Mouse (Mus musculus) left cerebral cortex, adult 18-20 months (tissue): ENCODE measurements around the gene Llgl2. TPM values are rescaled to one million over a fixed set of nuclear protein-coding genes. Genes with fewer than 3 reads are reported as not detected.

ENCODE experiments used
- DNase-seq, 2 experiments: peaks; one replicate each; pipeline ENCODE4 v3.0.0; 2021 to 2022; ENCODE audit warnings: low spot score in 2 of 2, mixed read lengths in 1 of 2
- long read RNA-seq, 2 experiments: library from polyadenylated mRNA; stranded (forward); transcript quantifications; one replicate each; pipeline ENCODE4 v2.0.0; 2021
- total RNA-seq, 2 experiments: library from RNA; stranded (reverse); gene quantifications; 2 replicates each; pipeline ENCODE4 v1.2.3; 2021

Gene Llgl2
- 1 to 10 TPM; 3.6 to 4.5 TPM for total RNA-seq
- long read RNA-seq, experiment 1, partial matches to known transcripts, result 1 of 3 reads
- long read RNA-seq, experiment 1, other reads (novel, unspliced or antisense), result 1 of 3 reads
- long read RNA-seq, experiment 2, partial matches to known transcripts, result 0 of 2 reads
- long read RNA-seq, experiment 2, other reads (novel, unspliced or antisense), result 2 of 2 reads

DNA sequence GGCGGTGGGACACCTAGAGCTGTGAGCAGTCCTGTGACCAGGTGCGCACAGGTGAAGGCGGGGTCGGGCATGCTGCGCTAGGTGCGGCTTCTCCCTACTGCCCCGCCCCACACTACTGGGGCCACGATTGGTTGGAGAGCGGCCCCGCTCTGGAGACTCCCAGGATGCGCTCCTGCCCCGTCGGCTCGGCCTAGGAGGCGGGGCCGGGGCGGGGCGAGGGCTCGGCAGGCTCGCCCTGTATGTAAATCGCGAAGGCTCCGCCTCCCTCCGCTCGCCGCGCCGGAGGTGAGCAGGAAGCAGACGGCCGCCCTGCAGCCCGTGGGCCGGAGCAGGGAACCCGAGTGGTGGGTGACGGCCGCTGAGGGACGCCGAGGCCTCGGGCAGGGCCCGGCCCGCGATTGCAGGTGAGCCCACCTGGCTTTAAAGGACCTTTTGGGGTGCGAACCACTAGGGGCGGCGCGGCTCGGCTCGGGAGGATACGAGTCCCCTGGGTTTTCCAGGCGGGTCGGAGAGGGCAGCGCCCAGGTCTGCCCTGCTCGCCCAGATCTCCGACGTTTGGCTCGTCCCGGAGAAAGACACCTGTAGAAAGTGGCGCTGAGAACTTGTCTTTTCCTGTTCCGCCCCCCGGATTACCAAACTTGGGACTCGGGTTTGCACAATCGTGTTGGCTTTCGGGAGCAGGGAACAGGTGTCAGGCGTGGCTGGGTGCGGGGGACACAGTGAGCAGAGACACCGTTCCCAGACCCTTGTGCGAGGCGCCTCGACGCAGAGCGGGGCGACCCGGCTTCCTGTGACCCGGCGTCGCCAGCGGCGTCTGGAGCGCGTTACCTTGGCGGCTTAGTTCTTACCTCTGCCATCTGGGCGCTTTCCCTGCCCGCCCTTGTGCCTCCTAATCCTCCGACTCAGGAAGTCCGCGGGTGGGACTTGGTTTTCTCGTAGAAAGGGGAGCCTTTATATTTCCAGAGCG lies at the start of gene Llgl2:
Gene Llgl2 (plus strand): TSS at position 276 of the 967 bp plus-strand sequence.
- peak; percentile 52 to 66 for DNase-seq

- DNase-seq, result no peak
Measured at GRCm38 (mm10) chr11:115774653-115775052, 49.2 kb upstream of the Llgl2 start.

DNA sequence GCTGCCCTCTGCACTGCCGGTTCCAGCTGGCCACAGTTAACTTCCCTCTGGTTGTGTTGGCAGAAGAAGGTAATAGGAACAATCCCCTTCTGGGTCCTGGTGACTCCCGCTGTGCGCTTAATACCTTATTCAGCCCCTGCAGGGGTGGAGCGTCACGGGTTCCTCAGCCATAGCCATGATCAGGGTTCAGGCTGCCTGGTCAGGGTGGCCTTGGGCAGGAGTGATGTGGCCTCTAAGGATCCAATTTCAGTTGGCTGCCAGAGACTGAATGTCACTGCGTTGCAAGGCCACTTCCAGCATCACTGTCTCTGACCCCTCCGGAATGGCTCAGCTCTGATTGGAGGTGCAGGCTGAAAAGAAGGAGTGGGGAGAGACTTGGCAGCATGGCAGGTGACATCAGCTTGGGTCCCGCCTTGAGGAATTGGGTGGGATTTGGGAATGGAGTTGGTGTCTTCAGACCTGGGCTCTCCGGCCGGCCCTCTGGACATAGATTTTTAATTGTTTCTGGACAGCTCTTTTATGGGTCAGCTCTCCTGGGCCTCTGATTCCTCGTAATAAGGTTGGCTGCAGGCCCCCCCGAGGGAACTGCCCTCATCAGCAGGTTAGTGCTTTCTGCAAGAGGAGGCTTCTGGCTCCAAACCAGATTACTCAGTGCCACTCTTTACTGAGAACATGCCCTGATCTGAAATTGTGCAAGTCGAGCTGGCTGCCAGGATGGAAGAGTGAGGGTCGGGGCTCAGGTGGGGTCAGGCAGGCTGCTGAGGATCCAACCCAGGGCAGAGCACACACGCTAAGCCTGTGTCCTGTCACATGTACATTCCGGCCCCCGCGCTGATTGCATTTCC lies 47.8 kb upstream of the Llgl2 start:
- DNase-seq, result no peak

- DNase-seq, result no peak
Measured at GRCm38 (mm10) chr11:115776954-115777353, 46.9 kb upstream of the Llgl2 start.

DNA sequence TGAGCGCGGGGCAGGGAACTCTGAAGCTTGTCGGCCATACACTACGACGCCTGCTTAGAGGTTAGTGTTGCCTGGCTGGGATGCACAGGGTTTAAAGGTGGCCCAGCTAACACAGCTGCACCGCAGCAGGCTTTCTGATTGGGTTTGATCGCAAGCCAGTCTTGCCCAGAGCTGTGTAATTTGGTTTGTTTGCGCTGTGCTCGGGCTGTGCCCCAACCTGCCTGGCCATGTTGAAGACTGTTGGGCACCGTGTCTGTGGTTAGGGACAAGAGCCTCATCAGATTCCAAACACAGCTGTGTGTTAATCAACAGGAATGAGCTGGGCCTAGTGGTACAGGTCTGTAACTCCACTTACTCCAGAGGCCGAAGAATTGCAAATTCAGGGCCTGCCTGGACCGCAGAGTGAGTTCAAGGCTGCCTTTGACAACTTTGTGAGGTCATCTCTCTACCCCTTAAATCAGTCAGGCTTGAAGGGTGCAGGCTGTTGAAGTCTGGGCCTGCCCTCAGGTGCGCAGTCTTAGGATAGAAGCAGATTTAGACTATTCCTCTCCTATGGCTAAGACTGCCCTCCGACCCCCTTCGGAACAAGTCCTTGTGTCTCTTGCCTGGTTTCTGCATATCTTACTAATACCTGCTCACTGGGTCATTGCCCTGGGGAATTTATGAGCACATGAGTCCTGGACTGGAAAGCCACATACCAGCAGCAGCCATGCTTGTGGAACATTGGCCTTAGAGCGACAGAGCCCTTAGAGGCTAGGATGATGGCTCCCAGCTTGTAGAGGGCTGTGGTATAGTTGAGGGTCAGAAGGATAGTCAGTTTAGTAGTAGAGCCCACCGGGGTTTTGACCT lies 46.1 kb upstream of the Llgl2 start:
- no peak for DNase-seq

- DNase-seq, result peak; percentile 25 to 38
Measured at GRCm38 (mm10) chr11:115779038-115779571, 44.7 kb upstream of the Llgl2 start.

DNA sequence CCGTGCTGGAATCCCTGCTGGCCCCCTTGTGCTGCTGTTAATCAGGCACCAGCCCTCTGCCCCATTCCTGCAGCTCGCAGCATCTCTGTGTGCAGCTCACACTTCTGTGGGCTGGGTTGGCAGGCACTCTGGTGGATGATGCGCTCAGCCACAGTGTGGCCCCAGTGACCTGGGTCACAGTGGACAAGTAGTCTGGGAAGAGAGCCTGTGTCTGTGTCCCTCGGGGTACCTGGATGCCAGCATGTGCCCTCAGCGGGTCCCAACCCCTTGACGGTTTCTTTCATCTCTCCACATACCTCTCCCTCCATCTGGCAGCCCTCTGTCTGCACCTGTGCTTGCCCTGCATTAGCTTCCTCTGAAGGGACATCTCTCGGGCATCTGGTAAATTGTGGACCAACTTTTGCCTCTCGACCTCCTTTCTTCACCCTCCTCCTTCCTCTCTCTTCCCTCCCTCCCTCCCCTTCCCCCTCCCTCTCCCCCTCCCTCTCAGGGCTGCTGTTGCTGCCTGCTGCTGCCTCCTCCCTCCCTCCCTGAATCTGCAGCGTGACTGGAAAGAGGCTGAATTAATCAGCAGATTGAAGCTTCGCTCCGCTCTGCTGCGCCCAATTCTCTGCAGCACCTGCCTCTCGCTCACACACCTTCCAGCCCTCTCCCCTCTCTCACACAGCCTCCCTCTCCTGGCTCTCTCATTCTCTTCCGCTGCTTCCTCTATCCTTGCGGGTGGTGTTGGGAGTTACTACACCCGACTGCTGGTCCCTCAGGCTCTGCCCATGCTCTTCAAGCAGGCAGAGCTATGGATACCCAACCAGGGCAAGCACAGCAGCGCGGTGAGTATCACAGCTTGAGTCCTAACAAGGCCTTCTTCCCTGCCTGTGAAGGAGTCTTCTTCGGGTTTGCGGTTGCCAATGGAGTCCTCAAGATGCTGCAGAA lies 43.4 kb upstream of the Llgl2 start:
- peak; percentile 40 to 60 for DNase-seq

DNA sequence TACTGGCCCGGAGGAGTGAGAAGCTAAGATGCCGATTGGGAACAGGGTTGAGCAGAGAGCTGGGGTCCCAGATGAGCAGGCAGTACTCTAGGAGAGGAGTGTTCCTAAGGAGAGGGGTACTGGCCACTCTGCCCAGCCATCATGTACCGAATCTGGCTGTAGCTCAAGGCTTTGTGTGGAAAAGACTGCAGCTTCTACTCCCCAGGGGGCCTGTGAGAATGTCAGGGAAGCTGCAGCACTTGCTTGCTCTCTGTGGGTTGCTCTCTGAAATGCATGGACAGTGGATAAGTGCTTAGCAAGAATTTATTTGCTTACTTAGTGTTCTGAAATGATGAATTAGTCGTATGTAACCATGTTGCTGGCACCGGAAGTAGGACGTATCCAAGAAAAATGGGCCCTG lies 37.4 kb upstream of the Llgl2 start:
- DNase-seq, result no peak

DNA sequence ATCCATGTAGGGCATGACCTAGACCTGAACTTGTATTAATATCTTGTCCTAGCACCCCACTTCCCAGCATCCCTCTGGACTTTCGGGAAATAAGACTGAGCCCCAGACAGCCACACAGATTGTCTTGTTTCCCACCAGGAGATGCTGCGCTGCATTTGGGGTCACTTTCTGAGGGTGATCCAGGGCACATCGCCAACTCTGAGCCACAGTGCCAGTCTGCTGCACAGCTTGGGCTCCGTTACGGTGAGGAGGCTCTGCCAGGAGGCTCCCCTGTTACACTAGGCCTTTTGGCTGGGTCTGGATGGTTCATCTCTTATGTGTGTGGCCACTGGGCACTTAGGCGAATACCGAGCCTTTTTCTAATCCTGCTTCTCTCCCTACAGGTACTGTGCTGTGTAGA lies 34.1 kb upstream of the Llgl2 start:
- DNase-seq, result no peak

DNA sequence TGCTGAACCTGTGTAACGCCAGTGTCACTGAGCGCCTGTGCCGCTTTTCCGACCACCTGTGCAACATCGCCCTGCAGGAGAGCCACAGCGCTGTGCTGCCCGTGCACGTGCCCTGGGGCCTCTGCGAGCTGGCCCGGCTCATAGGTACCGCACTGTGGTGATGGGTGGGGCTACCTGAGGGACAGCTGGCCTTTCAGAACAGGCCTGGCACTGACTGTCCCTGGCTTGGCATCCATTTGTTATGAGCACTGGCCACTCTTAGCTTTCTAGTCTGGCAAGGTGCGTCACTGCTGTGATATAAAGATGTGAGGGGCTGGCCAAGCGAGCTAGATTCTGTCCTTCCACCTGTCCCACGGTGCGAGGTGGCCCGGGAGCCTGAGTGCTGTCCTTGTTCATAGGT lies 31.9 kb upstream of the Llgl2 start:
- no peak for DNase-seq

DNA sequence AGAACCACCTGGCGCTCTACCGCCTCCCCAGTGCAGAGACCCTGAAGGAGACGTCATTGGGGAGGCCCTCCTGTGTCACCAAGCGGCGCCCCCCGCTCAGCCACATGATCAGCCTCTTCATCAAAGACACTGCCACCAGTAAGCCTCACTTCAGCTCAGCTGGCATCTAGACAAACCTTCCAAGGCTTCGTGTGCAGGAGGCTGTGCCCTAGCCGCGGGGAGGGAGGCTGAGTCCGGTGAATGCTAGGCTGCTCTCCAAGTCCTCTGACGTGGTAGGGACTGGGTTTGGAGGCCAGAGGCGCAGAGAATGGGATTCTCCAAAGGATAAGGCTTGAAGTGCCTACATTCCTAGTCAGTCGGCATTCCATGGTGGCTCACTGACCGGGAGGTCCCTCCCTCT lies 31.5 kb upstream of the Llgl2 start:
- no peak for DNase-seq

- no peak for DNase-seq
Measured at GRCm38 (mm10) chr11:115796898-115797297, 27.0 kb upstream of the Llgl2 start.

- no peak for DNase-seq
Measured at GRCm38 (mm10) chr11:115797665-115798064, 26.2 kb upstream of the Llgl2 start.

- DNase-seq, result no peak
Measured at GRCm38 (mm10) chr11:115800981-115801380, 22.9 kb upstream of the Llgl2 start.

DNA sequence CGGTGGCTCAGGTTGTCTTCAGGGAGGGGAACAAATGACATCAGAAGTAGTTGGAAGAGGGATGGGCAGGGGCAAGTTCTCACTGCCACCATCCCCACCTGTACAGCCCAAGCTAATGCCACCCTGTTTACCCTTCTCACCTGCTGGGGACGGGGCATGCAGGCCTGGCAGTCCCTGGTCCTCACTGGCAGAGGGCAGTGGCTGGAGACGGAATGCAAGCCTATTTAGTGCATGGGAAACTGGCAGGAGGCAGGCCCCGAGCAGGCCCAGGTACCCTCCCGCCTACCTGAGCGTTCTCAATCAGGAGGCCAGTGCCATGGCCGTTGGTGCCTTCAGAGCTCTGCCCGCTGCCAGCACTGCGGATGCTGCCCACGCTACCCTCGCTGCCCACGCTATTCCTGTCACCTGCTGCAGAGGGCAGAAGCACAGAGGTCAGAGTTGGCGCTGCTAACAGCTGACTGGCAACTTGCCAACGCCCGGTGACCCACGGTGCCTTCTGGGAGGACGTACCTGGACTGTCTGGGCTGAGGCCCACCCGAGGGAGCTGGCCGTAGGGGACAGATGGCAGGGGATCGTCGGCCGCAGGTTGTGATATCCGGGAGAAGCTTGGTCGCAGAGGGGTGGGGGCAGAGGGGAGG lies 20.7 kb upstream of the Llgl2 start:
- no peak for DNase-seq

DNA sequence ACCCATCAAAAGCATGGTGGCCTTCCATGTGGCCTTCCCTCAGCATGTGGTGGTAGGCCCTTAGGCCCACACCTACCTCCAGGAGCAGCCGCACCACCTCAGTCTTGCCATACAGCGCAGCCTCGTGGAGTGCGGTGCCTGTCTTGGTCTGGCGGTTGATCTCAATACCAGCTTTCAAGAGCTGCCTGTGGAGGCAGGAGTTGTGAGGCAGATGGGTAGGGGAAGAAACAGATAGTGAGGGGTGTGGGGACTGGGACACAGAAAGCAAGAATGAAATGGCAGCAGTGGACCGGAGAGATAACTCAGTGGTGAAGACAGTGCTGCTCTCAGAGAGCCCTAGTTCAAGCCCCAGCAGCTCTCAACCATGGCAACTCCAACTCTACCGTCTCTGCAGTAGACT lies 18.8 kb upstream of the Llgl2 start:
- DNase-seq, result no peak

- DNase-seq, result no peak
Measured at GRCm38 (mm10) chr11:115806154-115806553, 17.7 kb upstream of the Llgl2 start.

- no peak for DNase-seq
Measured at GRCm38 (mm10) chr11:115807306-115807705, 16.5 kb upstream of the Llgl2 start.

DNA sequence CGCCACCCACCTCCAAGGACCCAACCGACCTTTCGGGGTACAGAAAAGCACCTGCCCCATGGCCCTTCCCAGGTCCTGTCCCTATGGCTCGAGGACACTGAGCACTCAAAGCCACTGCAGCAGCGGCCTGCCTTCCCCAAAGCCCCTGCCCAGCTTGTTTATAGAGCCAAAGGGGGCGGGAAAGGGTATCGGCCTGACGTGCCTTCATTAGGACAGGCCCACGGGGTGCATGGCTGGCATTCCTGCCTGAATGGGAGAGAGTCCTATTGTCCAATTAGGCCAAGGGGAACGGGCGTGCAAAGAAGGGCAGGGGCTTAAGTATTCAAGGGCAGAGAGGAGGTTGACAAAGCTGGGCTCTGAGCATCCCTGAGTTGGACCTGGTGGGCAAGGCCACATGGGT lies 15.9 kb upstream of the Llgl2 start:
- DNase-seq, result no peak
